Mouse (Mus musculus) myocyte (in vitro differentiated cells): Measurements from ENCODE around the gene Echdc1.

Experiments
- CEBPB ChIP-seq: IDR thresholded peaks from 2 replicates; pipeline ENCODE4 v1.6.1; 2011; ENCODE audit warnings: mild to moderate bottlenecking, moderate library complexity; ENCODE audit not compliant: poor library complexity, insufficient read depth, severe bottlenecking
- E2F4 ChIP-seq: IDR thresholded peaks from one replicate; pipeline ENCODE4 v1.6.1; 2011; ENCODE audit warnings: mild to moderate bottlenecking, control low read depth, moderate library complexity; ENCODE audit not compliant: insufficient read depth
- MAX ChIP-seq: IDR thresholded peaks from one replicate; pipeline ENCODE4 v1.6.1; 2011; ENCODE audit warnings: low read depth, mild to moderate bottlenecking, control low read depth
- MYOD1 ChIP-seq, 3 experiments: IDR thresholded peaks; one replicate each; pipeline ENCODE4 v1.6.1; 2011; ENCODE audit warnings: control low read depth in 2 of 3, low read depth in 2 of 3, mild to moderate bottlenecking in 2 of 3, moderate library complexity in 1 of 3; ENCODE audit not compliant: insufficient read length in 2 of 3, control insufficient read depth in 1 of 3
- MYOG ChIP-seq, 3 experiments: IDR thresholded peaks; one replicate each; pipeline ENCODE4 v1.6.1; 2011; ENCODE audit warnings: control low read depth in 2 of 3, low read depth in 2 of 3, mild to moderate bottlenecking in 2 of 3; ENCODE audit not compliant: insufficient read length in 2 of 3, control insufficient read depth in 1 of 3, insufficient read depth in 1 of 3
- POLR2A ChIP-seq: IDR thresholded peaks from one replicate; pipeline ENCODE4 v1.6.1; 2011; ENCODE audit warnings: low read depth, mild to moderate bottlenecking, control low read depth, moderate library complexity; ENCODE audit not compliant: insufficient read length
- POLR2AphosphoS2 ChIP-seq: IDR thresholded peaks from one replicate; pipeline ENCODE4 v1.6.1; 2011; ENCODE audit warnings: low read depth, control low read depth; ENCODE audit not compliant: insufficient read length
- SRF ChIP-seq: IDR thresholded peaks from one replicate; pipeline ENCODE4 v1.6.1; 2011; ENCODE audit warnings: low read depth; ENCODE audit not compliant: control insufficient read depth, insufficient read length
- TCF12 ChIP-seq: IDR thresholded peaks from one replicate; pipeline ENCODE4 v1.6.1; 2011; ENCODE audit warnings: mild to moderate bottlenecking, control low read depth; ENCODE audit not compliant: poor library complexity, insufficient read depth, severe bottlenecking
- TCF3 ChIP-seq: IDR thresholded peaks from one replicate; pipeline ENCODE4 v1.6.1; 2011; ENCODE audit warnings: low read depth, control low read depth; ENCODE audit not compliant: insufficient read length
- USF1 ChIP-seq: IDR thresholded peaks from one replicate; pipeline ENCODE4 v1.6.1; 2011; ENCODE audit warnings: low read depth, mild to moderate bottlenecking, control low read depth, moderate library complexity

- no peak for TF ChIP-seq E2F4
- no peak for TF ChIP-seq POLR2A
- no peak for TF ChIP-seq POLR2AphosphoS2
- TF ChIP-seq USF1 = no peak
- no peak for TF ChIP-seq MAX
- no peak for TF ChIP-seq TCF3
- TF ChIP-seq TCF12 = no peak
- no peak for TF ChIP-seq MYOD1 (IDR thresholded peaks at IDR 0.05; ENCODE audit: control insufficient read depth in 1 of 3, insufficient read length in 2 of 3, low read depth in 2 of 3)
- TF ChIP-seq CEBPB = no peak
- TF ChIP-seq MYOG (IDR thresholded peaks at IDR 0.05; ENCODE audit: control insufficient read depth in 1 of 3, insufficient read depth in 1 of 3, insufficient read length in 2 of 3, low read depth in 2 of 3) = no peak
- TF ChIP-seq SRF = no peak
Observed at GRCm38 (mm10) chr10:29354183-29354582, 41.2 kb downstream of the Echdc1 start.
